Mouse (Mus musculus) liver, embryonic 13.5 days (tissue): Measurements from ENCODE around the gene Bcdin3d. TPM values are rescaled to one million over a fixed set of nuclear protein-coding genes. Genes with fewer than 3 reads are reported as not detected.

Experiments used
- ATAC-seq: fragments of 200-750 bp; cut with Nextera tagmentation; 2 replicates; pipeline ENCODE4 v1.8.0; 2017; ENCODE audit warnings: low read depth, mild to moderate bottlenecking, moderate number of reproducible peaks, moderate library complexity
- DNase-seq: peaks from one replicate; pipeline ENCODE4 v3.0.0; 2022
- H3K27ac ChIP-seq: fragments of 300-500 bp; sonication (generic); 2 replicates; pipeline ENCODE4 v1.5.1; 2015; ENCODE audit warnings: moderate library complexity, mild to moderate bottlenecking, inconsistent platforms
- H3K27me3 ChIP-seq: fragments of 300-500 bp; sonication (generic); 2 replicates; pipeline ENCODE4 v1.6.1; 2015; ENCODE audit warnings: mild to moderate bottlenecking, inconsistent platforms
- H3K36me3 ChIP-seq: fragments of 300-500 bp; sonication (generic); 2 replicates; pipeline ENCODE4 v1.6.1; 2015; ENCODE audit warnings: mild to moderate bottlenecking, inconsistent platforms
- H3K4me1 ChIP-seq: fragments of 300-500 bp; sonication (generic); replicated peaks from 2 replicates; pipeline ENCODE4 v1.6.1; 2015; ENCODE audit warnings: inconsistent platforms
- H3K4me2 ChIP-seq: fragments of 300-500 bp; sonication (generic); 2 replicates; pipeline ENCODE4 v1.6.1; 2015; ENCODE audit warnings: inconsistent platforms, mild to moderate bottlenecking, moderate library complexity
- H3K4me3 ChIP-seq: fragments of 300-500 bp; sonication (generic); replicated peaks from 2 replicates; pipeline ENCODE4 v1.5.1; 2015; ENCODE audit warnings: mild to moderate bottlenecking, inconsistent platforms
- H3K9ac ChIP-seq: fragments of 300-500 bp; sonication (generic); 2 replicates; pipeline ENCODE4 v1.6.1; 2015; ENCODE audit warnings: mild to moderate bottlenecking, inconsistent platforms
- H3K9me3 ChIP-seq: fragments of 300-500 bp; sonication (generic); replicated peaks from 2 replicates; pipeline ENCODE4 v1.6.1; 2016; ENCODE audit warnings: inconsistent platforms
- WGBS: fragments of 180-500 bp; shearing (Covaris S2); methylation state at CpG from one replicate; pipeline ENCODE4 v1.1.7; 2015; ENCODE audit not compliant: insufficient replicate concordance; 5-methylcytosine and 5-hydroxymethylcytosine counted together
- polyA plus RNA-seq: library from polyadenylated mRNA; unstranded; fragments of >200 nt; fragmentation: Nextera tagmentation; extraction: Ambion mirVana; gene quantifications from 2 replicates; pipeline ENCODE4 v1.2.1, GENCODE M21; 2015

The Bcdin3d gene
- polyA plus RNA-seq, 1 experiment from 2014 or later: 7.4 TPM

DNA sequence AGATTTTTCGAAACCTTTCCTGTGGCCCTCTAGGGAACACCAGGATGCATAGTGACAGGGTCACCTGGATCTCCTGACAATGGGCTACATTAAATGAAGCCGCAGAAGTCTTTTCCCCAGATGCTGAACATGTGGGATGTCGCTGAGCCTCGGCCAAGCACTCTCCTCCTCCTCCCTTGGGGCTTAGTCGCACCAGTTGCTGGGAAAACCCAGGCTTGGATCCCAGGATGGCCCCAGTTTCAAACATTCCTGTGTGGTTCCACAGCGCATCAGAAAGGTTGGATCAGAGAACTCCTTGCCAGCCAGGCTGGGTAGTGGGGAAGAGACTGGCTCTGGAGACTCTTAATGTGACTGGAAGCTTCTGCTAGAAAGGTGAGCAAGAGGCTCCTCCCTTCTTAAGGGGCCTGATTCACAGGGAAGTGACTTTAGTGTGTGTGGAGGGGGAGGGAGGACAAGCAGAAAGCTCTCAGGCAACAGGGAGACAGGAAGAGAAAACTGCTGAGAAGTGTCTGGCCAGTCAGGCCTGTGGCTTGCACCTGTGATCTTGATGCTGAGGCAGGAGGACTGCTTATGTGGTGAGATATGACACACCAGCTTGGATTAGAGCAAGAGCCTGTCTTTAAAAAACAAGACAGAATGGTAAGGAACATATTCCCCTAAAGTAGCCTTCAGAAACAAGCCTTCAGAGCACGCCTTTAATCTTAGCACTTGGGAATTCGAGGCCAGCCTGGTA lies 35.4 kb downstream of the Bcdin3d start:
- Histone ChIP-seq H3K9me3 (no peaks in the 10 kb centered on the region), H3K4me1 (peaks cover 34% of the 10 kb centered on the region), H3K36me3 (no peaks in the 10 kb centered on the region), H3K4me2 (no peak overlapping the region), H3K27me3 (no peaks in the 10 kb centered on the region), H3K9ac (no peak overlapping the region), H3K4me3 (no peak overlapping the region), H3K27ac (no peak overlapping the region)
- DNase-seq: no peak
- ATAC-seq: no peak
- WGBS: 71% methylated on average over 8 of the region's 8 CpGs

DNA sequence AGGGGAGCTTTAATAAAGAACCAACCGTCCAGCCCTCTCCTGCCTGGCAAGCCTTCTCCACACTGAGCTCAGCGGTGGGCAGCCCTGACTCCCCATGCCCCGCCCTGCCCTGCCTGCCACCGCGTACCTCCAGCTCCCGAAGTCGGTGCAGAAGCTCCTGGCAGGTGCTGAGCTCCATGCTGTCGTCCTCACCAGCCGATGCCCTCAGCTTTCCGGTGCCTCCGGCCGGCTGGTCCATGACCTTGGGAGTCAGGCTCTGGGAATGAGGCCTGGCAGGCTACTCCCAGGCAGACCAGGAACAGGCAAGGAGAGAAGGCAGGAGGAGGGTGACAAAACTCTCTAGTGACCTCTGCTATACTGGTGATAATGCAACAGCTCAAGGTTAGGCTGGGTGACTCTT lies 40.6 kb downstream of the Bcdin3d start:
- no peaks in the 10 kb centered on the region for H3K36me3 ChIP-seq
- 72% methylated on average over 12 of the region's 12 CpGs for WGBS
- H3K9ac ChIP-seq: no peak overlapping the region
- no peak for ATAC-seq
- no peaks in the 10 kb centered on the region for H3K9me3 ChIP-seq
- H3K4me2 ChIP-seq: no peak overlapping the region
- H3K27ac ChIP-seq: no peak overlapping the region
- peaks cover 30% of the 10 kb centered on the region for H3K4me1 ChIP-seq
- no peaks in the 10 kb centered on the region for H3K27me3 ChIP-seq
- DNase-seq: no peak
- H3K4me3 ChIP-seq: no peak overlapping the region

DNA sequence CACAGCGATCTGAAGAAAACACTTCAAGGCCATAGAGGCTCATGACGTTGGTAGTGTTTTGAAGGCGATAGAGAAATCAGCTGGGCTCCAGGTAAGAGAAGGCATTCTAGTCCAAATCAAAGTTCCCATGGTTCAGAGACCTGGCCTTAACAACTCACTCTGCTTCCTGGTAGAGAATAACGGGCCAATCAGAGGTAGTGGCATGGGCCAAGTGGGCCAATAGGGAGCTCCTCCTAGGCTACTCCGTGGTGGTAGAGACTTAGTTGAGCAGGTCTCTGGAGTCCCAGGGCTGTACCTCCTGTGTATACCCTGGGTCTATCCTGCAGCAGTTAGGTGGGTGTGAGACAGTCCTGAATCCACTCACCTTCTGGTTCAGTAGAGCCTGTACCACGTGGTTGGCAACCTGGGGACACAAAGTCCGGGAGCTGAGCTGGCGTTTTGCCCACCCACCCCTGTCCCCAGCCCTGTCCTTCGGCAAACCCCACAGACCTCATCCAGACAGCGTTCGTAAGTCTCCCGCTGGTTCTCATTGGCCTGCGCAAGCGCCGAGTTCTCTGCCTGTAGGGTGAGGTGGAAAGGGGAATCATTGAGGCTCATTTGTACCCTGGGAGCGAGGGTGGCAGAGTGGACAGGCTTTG lies 41.3 kb downstream of the Bcdin3d start:
- Histone ChIP-seq H3K4me3 (no peak overlapping the region), H3K36me3 (no peaks in the 10 kb centered on the region)
- WGBS: 76% methylated on average over 16 of the region's 16 CpGs

DNA sequence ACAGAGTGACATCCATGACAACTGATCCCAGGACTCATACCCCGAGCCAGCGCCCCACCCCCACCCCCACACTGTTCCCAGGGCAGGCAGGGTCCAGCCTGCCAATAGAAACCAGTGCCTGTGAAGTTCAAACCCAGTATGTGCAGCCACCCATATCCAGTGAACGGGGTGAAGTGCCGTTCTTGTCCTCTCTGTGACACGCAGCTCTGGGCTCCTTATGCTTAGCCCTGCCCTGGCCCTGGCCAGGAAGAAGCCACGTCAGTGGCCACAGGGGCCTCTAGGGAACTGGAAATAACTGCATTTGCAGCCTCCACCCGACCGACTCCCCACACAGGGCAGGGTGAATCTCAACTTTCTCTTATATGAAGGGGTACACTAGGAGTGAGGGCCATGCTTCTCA lies 42.6 kb downstream of the Bcdin3d start:
- Histone ChIP-seq H3K27ac (no peak overlapping the region), H3K4me3 (no peak overlapping the region), H3K9me3 (no peaks in the 10 kb centered on the region), H3K4me2 (no peak overlapping the region), H3K27me3 (no peaks in the 10 kb centered on the region), H3K36me3 (peaks cover 7% of the 10 kb centered on the region; the same call in 1 of the 2 replicates), H3K4me1 (peaks cover 35% of the 10 kb centered on the region), H3K9ac (no peak overlapping the region)
- ATAC-seq (no peak), DNase-seq (no peak)
- WGBS: 59% methylated on average over 8 of the region's 8 CpGs

More for the DNA sequence above, 41.3 kb downstream of the Bcdin3d start:
- no peak for ATAC-seq
- H3K9ac ChIP-seq: no peak overlapping the region
- H3K4me2 ChIP-seq: no peak overlapping the region
- no peak overlapping the region for H3K27ac ChIP-seq
- H3K9me3 ChIP-seq: no peaks in the 10 kb centered on the region
- peaks cover 35% of the 10 kb centered on the region for H3K4me1 ChIP-seq
- DNase-seq: no peak
- no peaks in the 10 kb centered on the region for H3K27me3 ChIP-seq

DNA sequence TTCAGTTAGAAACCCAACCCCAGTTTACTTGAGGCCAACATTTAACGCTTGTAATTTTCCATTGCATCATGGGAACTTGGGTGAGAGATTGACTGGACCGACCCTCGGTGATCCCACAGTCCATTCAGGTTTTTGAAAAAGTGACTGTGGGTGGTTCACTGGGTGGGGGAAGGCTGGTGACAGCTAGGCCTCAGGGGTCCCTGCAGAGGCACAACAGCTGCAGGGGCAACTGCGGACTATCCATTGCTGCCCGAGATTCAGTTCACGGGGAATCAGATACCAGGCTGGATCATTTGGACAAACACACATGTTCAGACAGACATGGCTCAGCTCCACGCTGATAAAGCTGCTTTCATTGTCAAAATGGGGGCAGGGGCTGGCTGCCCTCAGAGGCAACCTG lies 43.0 kb downstream of the Bcdin3d start:
- Histone ChIP-seq H3K27ac (no peak overlapping the region), H3K4me1 (peaks cover 33% of the 10 kb centered on the region), H3K9me3 (no peaks in the 10 kb centered on the region), H3K36me3 (peaks cover 7% of the 10 kb centered on the region; the same call in 1 of the 2 replicates), H3K4me2 (no peak overlapping the region), H3K4me3 (no peak overlapping the region), H3K9ac (no peak overlapping the region), H3K27me3 (no peaks in the 10 kb centered on the region)
- no peak for ATAC-seq
- no peak for DNase-seq
- WGBS: 64% methylated on average over 7 of the region's 7 CpGs

DNA sequence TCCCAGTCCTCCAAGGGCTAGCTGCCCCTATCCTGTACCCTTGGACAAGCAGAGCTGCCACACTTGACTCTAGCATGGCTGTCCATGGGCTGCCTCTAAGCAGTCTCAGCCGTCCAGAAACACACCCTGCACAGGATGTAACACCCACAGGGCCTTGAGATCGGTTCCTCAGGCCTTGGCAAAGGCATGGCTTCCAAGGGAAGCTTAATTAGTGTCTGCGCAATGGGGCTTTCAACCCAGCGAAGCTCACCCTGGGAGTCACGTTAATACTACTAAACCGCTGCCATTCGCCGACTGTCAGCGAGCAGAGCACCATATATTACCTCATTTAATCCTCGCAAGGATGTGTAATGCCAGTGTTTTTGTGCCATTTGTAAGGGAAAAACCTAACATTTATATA lies 43.5 kb downstream of the Bcdin3d start:
- Histone ChIP-seq H3K4me3 (no peak overlapping the region), H3K36me3 (peaks cover 7% of the 10 kb centered on the region; the same call in 1 of the 2 replicates), H3K9ac (no peak overlapping the region), H3K9me3 (no peaks in the 10 kb centered on the region), H3K27me3 (no peaks in the 10 kb centered on the region), H3K4me1 (peaks cover 30% of the 10 kb centered on the region), H3K27ac (no peak overlapping the region), H3K4me2 (no peak overlapping the region)
- WGBS: 76% methylated on average over 10 of the region's 10 CpGs
- DNase-seq (no peak), ATAC-seq (no peak)

DNA sequence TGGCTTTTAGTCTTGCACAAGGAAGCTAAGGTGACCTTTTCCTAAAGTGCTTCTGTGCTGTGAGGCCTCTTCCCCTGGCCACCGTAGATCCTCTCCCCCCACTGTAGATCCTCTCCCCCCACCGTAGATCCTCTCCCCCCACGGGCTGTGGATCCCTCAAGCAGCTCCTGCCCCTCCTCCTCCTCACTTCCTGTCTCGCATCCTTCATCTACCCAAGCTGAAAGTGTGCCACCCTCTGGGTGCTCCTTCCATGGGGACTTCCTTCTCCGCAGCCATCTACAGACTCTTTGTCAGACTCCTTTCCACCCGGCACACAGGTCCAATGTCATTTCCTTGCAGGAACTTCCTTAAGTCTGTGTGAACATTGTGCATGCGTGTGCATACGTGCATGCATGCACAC lies 44.1 kb downstream of the Bcdin3d start:
- DNase-seq (no peak), ATAC-seq (no peak)
- H3K9me3 ChIP-seq: no peaks in the 10 kb centered on the region
- no peak overlapping the region for H3K4me2 ChIP-seq
- H3K4me3 ChIP-seq: no peak overlapping the region
- H3K36me3 ChIP-seq: peaks cover 10% of the 10 kb centered on the region; the same call in 1 of the 2 replicates
- 66% methylated on average over 8 of the region's 8 CpGs for WGBS
- H3K4me1 ChIP-seq: peaks cover 30% of the 10 kb centered on the region
- no peak overlapping the region for H3K9ac ChIP-seq
- no peak overlapping the region for H3K27ac ChIP-seq
- H3K27me3 ChIP-seq: no peaks in the 10 kb centered on the region

DNA sequence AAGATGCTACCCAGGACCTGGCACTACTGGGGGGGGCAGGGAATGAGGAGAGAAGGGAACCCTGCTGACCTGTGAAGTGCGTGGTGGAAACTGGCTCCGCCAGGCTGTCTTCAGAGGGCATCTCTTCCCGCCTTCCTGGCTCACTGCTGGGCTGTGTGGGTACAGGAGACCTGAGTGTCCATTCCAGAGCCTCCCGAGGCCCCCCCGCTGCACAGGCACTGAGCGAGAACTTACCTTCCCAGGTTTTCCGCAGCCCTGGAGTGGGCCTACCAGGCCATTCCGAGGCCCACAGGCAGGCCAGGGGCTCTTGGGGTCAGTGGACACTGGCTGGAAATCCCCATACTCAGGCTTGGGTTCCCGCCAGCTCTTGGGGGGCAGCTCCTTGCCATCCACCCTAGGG lies 50.6 kb downstream of the Bcdin3d start:
- Histone ChIP-seq H3K27ac (no peak overlapping the region), H3K27me3 (no peaks in the 10 kb centered on the region), H3K4me2 (no peak overlapping the region), H3K4me1 (peaks cover 21% of the 10 kb centered on the region), H3K4me3 (no peak overlapping the region), H3K9me3 (no peaks in the 10 kb centered on the region), H3K36me3 (peaks cover 10% of the 10 kb centered on the region; the same call in 1 of the 2 replicates), H3K9ac (no peak overlapping the region)
- DNase-seq (no peak), ATAC-seq (no peak)
- WGBS: 79% methylated on average over 9 of the region's 9 CpGs

DNA sequence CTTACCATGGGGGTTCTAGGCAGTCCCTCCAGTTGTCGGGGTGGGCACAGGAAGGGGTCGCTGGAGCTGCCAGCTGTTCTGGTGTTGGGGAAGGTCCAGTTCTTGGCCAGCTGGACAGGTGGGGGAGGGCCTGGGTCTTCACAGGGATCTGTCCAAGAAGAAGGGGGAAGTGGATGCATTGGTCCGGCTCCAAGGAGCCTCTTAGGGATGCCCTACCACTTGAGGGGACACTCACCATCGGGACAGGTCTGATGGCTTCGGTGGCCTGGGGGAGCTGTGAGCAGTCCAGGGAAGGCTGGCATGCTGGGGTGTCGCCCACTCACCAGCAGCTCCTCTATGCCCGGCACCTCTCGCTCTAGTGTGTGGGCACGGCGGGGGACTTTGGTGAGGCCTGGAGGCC lies 51.4 kb downstream of the Bcdin3d start:
- WGBS: 83% methylated on average over 10 of the region's 10 CpGs
- Histone ChIP-seq H3K9me3 (no peaks in the 10 kb centered on the region), H3K27ac (no peak overlapping the region), H3K9ac (no peak overlapping the region), H3K27me3 (no peaks in the 10 kb centered on the region), H3K4me3 (no peak overlapping the region), H3K36me3 (peaks cover 10% of the 10 kb centered on the region; the same call in 1 of the 2 replicates), H3K4me2 (no peak overlapping the region), H3K4me1 (peaks cover 20% of the 10 kb centered on the region)
- ATAC-seq (no peak), DNase-seq (no peak)

DNA sequence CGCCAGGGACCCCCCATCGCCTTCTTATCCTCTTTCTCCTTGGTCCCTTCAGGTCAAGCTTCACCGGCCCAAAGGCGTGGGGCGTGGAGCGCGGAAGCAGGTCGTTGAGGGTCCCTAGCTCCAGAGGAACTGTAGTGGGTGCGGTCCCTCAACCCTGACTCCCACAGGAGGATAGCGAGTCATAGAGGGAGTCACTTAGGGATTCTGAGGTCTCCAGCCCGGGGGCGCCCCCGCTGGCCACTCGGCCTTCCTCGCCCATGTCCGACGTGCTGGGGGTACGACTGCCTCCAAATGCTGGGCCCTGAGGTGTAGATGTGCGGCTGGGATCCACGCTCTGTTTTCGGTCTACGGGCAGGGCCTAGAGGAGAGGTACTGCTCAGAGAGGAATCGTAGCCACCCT lies 52.0 kb downstream of the Bcdin3d start:
- no peak overlapping the region for H3K27ac ChIP-seq

DNA sequence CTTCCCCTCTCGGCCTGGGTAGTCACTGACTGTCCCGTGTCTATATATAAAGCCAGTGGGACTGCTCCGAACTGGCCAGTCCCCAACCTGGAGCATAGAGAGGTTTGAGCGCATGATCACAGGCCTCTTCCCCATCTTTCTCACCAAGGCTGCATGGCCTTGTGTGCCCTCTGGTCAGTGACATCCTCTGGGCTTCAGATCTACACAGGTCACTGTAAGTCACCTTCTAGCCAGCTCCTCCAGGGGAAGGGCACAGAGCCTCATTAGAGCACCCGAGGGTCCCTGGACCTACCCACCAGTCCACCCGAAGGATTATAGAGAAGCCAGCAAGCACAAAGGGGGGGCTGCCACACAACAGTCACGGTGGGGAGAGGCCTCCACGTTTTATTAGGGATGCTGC lies 52.9 kb downstream of the Bcdin3d start:
- ATAC-seq (no peak), DNase-seq (no peak)
- Histone ChIP-seq H3K4me3 (no peak overlapping the region), H3K27ac (no peak overlapping the region), H3K9me3 (no peaks in the 10 kb centered on the region), H3K4me1 (peaks cover 24% of the 10 kb centered on the region), H3K4me2 (no peak overlapping the region), H3K9ac (no peak overlapping the region), H3K27me3 (no peaks in the 10 kb centered on the region), H3K36me3 (peaks cover 3% of the 10 kb centered on the region; the same call in 1 of the 2 replicates)
- WGBS: 65% methylated on average over 8 of the region's 8 CpGs

More for the DNA sequence above, 52.0 kb downstream of the Bcdin3d start:
- 88% methylated on average over 23 of the region's 23 CpGs for WGBS
- no peak overlapping the region for H3K4me2 ChIP-seq
- H3K9ac ChIP-seq: no peak overlapping the region
- no peak for DNase-seq
- H3K9me3 ChIP-seq: no peaks in the 10 kb centered on the region
- H3K4me3 ChIP-seq: no peak overlapping the region
- no peak for ATAC-seq
- peaks cover 7% of the 10 kb centered on the region; the same call in 1 of the 2 replicates for H3K36me3 ChIP-seq
- peaks cover 20% of the 10 kb centered on the region for H3K4me1 ChIP-seq
- no peaks in the 10 kb centered on the region for H3K27me3 ChIP-seq
